Comparison of ENCODE assay signal across 19 mouse cellular contexts in genomic region chr4:152963001-152963400, GRCm38 (mm10).
DNase-seq lines count a peak whose midpoint lies in the region; ATAC-seq lines count a peak whose summit lies in the region.
"Had no signal": no experiment of that assay in that cellular context is flagged by ENCODE, and none has a peak within 500 bp of the region (broad histone marks: within the 10 kb centered on the region; RNA-seq: fewer than 3 reads in every experiment).

No protein-coding gene starts in this region.

- DNase-seq in kidney, adult 8-10 months = peak; percentile 30 to 31
- DNase-seq in midbrain, embryonic 14.5 days = peak; percentile 21
- DNase-seq in midbrain, embryonic 10.5 days (ENCODE audit: low spot score) = no peak
- peak; percentile 32 to 45 for DNase-seq in kidney, postnatal 36 days
- DNase-seq in mesoderm, embryonic 11.5 days (ENCODE audit: low read depth, low spot score) = peak; percentile 21
- DNase-seq: adrenal gland, adult 2 months; adrenal gland, postnatal 25 days; cerebellum, adult 18-20 months; cerebellum, adult 9-11 months; cerebellum, postnatal 36 days; forebrain, postnatal 0 days; gastrocnemius, postnatal 14 days; heart, adult 2 months; heart, postnatal 14 days had no signal

- no peaks in the 10 kb centered on the region for H3K36me3 ChIP-seq in kidney, embryonic 15.5 days
- no peaks in the 10 kb centered on the region for H3K36me3 ChIP-seq in midbrain, embryonic 14.5 days (ENCODE audit: control insufficient read depth, insufficient read depth, low read length)
- H3K36me3 ChIP-seq in midbrain, embryonic 10.5 days = no peaks in the 10 kb centered on the region
- H3K36me3 ChIP-seq: embryonic facial prominence, embryonic 13.5 days; forebrain, embryonic 12.5 days; heart, embryonic 15.5 days had no signal

- 48% methylated on average over 6 of the region's 6 CpGs for WGBS in kidney, embryonic 15.5 days
- WGBS in midbrain, embryonic 14.5 days = 73% methylated on average over 6 of the region's 6 CpGs
- WGBS in midbrain, embryonic 10.5 days = 82% methylated on average over 6 of the region's 6 CpGs

- H3K4me3 ChIP-seq in kidney, embryonic 15.5 days (replicated peaks) = no peak overlapping the region
- H3K4me3 ChIP-seq in midbrain, embryonic 14.5 days (replicated peaks; ENCODE audit: low read depth, low read length) = no peak overlapping the region
- no peak overlapping the region for H3K4me3 ChIP-seq in midbrain, embryonic 10.5 days
- H3K4me3 ChIP-seq: embryonic facial prominence, embryonic 13.5 days; forebrain, embryonic 12.5 days; heart, adult 2 months; heart, embryonic 15.5 days had no signal

- no peak for ATAC-seq in kidney, embryonic 15.5 days (replicated peaks; ENCODE audit: low FRiP score)
- no peak for ATAC-seq in midbrain, embryonic 14.5 days (ENCODE audit: low FRiP score, low TSS enrichment)
- ATAC-seq: forebrain, postnatal 0 days had no signal

- no peaks in the 10 kb centered on the region for H3K9me3 ChIP-seq in kidney, embryonic 15.5 days (replicated peaks)
- H3K9me3 ChIP-seq in midbrain, embryonic 14.5 days (ENCODE audit: control insufficient read depth, low read length) = no peaks in the 10 kb centered on the region
- no peaks in the 10 kb centered on the region; the same call in 1 of the 2 replicates for H3K9me3 ChIP-seq in midbrain, embryonic 10.5 days (replicated peaks)
- H3K9me3 ChIP-seq: embryonic facial prominence, embryonic 13.5 days; forebrain, embryonic 12.5 days; heart, embryonic 15.5 days had no signal

- H3K9ac ChIP-seq in kidney, embryonic 15.5 days = no peak overlapping the region
- no peak overlapping the region for H3K9ac ChIP-seq in midbrain, embryonic 14.5 days (replicated peaks; ENCODE audit: low read length)
- H3K9ac ChIP-seq: embryonic facial prominence, embryonic 13.5 days; forebrain, embryonic 12.5 days; forebrain, postnatal 0 days; heart, embryonic 15.5 days had no signal

- no peak overlapping the region for H3K27ac ChIP-seq in kidney, embryonic 15.5 days
- H3K27ac ChIP-seq in midbrain, embryonic 14.5 days (replicated peaks; ENCODE audit: low read depth, low read length) = no peak overlapping the region
- no peak overlapping the region for H3K27ac ChIP-seq in midbrain, embryonic 10.5 days (replicated peaks)
- H3K27ac ChIP-seq: embryonic facial prominence, embryonic 13.5 days; forebrain, embryonic 12.5 days; heart, adult 2 months; heart, embryonic 15.5 days had no signal

- H3K27me3 ChIP-seq in kidney, embryonic 15.5 days = no peaks in the 10 kb centered on the region; the same call in 1 of the 2 replicates
- H3K27me3 ChIP-seq in midbrain, embryonic 14.5 days (ENCODE audit: control insufficient read depth, insufficient read depth, low read length) = no peaks in the 10 kb centered on the region; the same call in 1 of the 2 replicates
- H3K27me3 ChIP-seq in midbrain, embryonic 10.5 days (ENCODE audit: low read depth, poor library complexity, severe bottlenecking) = 0 out of 2 replicates have a peak, but pooled peaks cover 3% of the 10 kb centered on the region
- H3K27me3 ChIP-seq: embryonic facial prominence, embryonic 13.5 days; forebrain, embryonic 12.5 days had no signal

- H3K4me1 ChIP-seq in kidney, embryonic 15.5 days = peaks cover 5% of the 10 kb centered on the region; the same call in 1 of the 2 replicates
- H3K4me1 ChIP-seq in midbrain, embryonic 14.5 days (ENCODE audit: control insufficient read depth, insufficient read depth, low read length) = no peaks in the 10 kb centered on the region
- peaks cover 11% of the 10 kb centered on the region for H3K4me1 ChIP-seq in midbrain, embryonic 10.5 days
- H3K4me1 ChIP-seq: embryonic facial prominence, embryonic 13.5 days; forebrain, embryonic 12.5 days; heart, embryonic 15.5 days had no signal

- no peak overlapping the region for H3K4me2 ChIP-seq in kidney, embryonic 15.5 days
- no peak overlapping the region for H3K4me2 ChIP-seq in midbrain, embryonic 14.5 days (ENCODE audit: low read length)
- H3K4me2 ChIP-seq: embryonic facial prominence, embryonic 13.5 days; forebrain, embryonic 12.5 days; heart, embryonic 11.5 days; heart, embryonic 15.5 days had no signal
